Mouse (Mus musculus) B cell, adult 67 days (primary cell): ENCODE data around the gene Etfbkmt. TPM values are rescaled to one million over a fixed set of nuclear protein-coding genes. Genes with fewer than 3 reads are reported as not detected.

Experiments
- total RNA-seq, 2 experiments: library from RNA; stranded (reverse); gene quantifications; 4 replicates each; pipeline ENCODE4 v1.2.4; 2023

Etfbkmt gene
- 10 to 100 TPM; 10.2 to 10.3 TPM for total RNA-seq

DNA sequence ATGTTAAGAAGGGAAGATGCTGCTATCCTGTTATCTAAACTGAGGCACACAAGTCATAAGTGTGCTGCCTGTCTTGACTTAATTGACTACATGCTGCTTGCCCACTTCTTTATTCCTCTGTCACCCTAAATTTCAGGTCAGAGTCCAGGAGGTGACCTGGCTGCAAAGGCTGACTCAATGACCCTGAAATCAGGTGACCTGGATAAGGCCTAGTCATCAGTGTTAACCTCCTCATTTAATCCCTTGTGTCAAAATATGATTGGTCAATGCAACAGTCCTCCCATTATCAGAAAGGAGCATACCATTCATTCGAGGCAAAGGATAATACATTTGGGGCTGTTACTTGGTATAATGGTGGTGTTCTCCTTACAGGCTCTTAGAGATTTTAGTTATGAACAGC lies at the start of gene Etfbkmt:
Etfbkmt (plus strand) TSS at position 379 of the 400 bp plus-strand sequence.

GRCm38 (mm10) chr6:149101076-149101942 lies 38.3 kb upstream of the Etfbkmt start, which contains the start of gene Dennd5b:
Gene Dennd5b, minus strand, starts transcription at chr6:149101680.

DNA sequence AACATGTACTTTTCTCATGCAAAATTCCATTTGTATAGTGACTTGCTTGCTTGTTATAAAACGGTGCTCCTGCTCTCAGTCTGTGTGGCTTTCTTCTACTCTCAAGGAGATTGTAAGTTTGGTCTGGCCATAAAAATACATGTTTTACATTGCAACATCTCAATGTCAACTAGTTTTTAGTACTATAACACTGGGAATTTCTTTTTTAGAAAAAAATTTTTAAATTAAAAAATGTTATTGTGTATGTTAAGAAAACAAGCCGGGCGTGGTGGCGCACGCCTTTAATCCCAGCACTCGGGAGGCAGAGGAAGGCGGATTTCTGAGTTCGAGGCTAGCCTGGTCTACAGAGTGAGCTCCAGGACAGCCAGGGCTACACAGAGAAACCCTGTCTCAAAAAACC lies 9.8 kb upstream of the Etfbkmt start, which contains the start of gene Gm10203:
Gm10203 (plus strand) TSS at position 301 of the 400 bp plus-strand sequence.

GRCm38 (mm10) chr6:149188041-149188924 lies 48.6 kb downstream of the Etfbkmt start, which contains the start of gene Amn1:
Gene Amn1, minus strand, starts transcription at chr6:149188712.

Other genes starting within 250 kb of the Etfbkmt start
- 10 to 100 TPM in 1 of 2 experiments, 1 to 10 TPM in 1; 9.8 to 13.5 TPM for gene Caprin2, start 243.6 kb upstream of the Etfbkmt start, total RNA-seq
- gene Sinhcaf, start 193.4 kb upstream of the Etfbkmt start, total RNA-seq = 10 to 100 TPM; 54.1 to 54.5 TPM
- gene Dennd5b, start 38.2 kb upstream of the Etfbkmt start, total RNA-seq = 100 to 1,000 TPM in 1 of 2 experiments, 10 to 100 TPM in 1; 91.8 to 107 TPM
- not detected for gene Gm10203, start 9.7 kb upstream of the Etfbkmt start, total RNA-seq
- 10 to 100 TPM; 27.1 to 31.6 TPM for gene Amn1, start 48.9 kb downstream of the Etfbkmt start, total RNA-seq
- 100 to 1,000 TPM in 1 of 2 experiments, 10 to 100 TPM in 1; 99.4 to 105 TPM for gene Resf1, start 169.6 kb downstream of the Etfbkmt start, total RNA-seq